Mouse (Mus musculus): ENCODE measurements around the gene Tmem204. TPM values are rescaled to one million over a fixed set of nuclear protein-coding genes. Genes with fewer than 3 reads are reported as not detected.
A peak's percentile ranks its signal among the peaks of the same experiment; 100 is the strongest.

The Tmem204 gene
- total RNA-seq, 2 experiments from 2014 or later: not detected

DNA sequence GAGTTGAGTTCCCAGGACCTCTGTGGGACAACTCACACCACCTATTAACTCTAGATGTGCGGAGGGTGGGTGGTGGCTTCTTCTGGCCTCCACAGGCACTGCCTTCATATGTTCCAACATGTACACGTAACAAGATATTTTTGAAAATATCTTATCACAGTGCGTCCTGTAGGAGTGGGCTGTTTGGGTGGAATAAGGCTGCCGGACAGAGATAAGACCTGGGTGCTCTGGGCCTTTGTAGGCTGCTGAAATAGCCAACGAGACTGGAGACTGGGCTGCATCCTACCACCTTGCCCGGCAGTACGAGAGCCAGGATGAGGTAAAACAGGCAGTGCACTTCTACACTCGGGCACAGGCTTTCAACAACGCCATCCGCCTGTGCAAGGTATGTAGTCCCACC, 5.8 kb upstream of the Tmem204 start:
- ATAC-seq (replicated peaks; ENCODE audit: low FRiP score, poor library complexity, severe bottlenecking): peak; percentile 76

DNA sequence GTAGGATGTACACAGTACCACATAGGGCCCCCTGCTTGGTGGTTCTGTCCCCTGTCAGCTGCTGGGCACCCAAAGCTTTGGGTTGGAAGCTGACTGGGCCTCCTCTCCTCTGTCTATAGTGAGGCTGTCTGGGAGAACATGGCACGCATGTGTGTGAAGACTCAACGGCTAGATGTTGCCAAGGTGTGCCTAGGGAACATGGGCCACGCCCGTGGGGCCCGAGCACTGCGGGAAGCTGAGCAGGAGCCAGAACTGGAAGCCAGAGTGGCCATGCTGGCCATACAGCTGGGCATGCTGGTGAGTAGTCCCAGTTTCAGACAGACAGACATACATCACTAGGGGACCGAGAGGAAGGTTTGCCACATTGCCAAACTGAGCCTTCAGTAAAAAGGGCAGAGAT, 3.3 kb upstream of the Tmem204 start:
- ATAC-seq (replicated peaks; ENCODE audit: low FRiP score, poor library complexity, severe bottlenecking): peak; percentile 57

DNA sequence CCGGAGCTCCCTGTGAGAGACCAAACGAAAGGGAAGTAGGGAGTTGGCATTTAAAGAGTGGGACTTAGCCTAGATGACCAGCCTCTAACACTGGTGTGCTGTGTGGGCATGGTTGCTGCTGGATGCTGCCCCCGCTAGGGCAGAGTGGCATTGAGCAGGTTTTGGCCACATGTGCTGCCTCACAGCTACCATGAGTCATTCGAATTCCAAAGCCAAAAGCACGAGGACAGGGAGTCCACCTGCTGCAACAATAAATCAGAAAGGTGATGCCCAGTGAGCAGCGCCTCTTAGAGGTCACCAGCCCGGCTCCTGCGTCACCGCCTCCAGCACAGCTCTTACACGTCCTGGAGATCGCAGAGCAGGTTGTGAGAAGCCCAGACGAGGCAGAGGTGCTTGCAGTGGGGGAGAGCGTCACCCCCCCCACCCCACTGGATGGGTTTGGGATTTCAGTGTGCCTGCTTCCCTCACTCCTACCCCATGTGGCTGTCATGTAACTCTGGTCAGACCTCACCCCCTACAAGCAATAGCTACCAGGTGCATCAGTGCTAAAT, 1.5 kb upstream of the Tmem204 start:
- ATAC-seq (replicated peaks; ENCODE audit: low FRiP score, poor library complexity, severe bottlenecking): no peak

DNA sequence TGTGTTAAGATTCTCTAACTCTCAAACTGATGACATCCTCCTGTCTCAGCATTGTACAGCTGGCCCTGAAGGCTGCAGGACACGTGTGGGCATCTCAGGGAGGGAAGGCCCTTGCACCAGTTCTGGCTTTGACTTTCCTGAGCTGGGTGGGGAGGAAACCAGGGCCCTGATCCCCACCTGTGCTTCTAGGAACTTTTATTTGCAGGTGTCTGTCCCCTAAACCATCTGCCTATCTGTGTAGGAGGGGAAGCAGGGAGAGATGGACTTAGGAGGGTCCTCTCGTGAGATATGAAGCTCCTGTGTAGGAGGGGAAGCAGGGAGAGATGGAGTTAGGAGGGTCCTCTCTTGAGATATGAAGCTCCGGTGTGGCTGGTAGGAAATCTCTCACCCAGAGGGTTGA, 504 bp downstream of the Tmem204 start:
- no peak for ATAC-seq (replicated peaks; ENCODE audit: low FRiP score, poor library complexity, severe bottlenecking)

DNA sequence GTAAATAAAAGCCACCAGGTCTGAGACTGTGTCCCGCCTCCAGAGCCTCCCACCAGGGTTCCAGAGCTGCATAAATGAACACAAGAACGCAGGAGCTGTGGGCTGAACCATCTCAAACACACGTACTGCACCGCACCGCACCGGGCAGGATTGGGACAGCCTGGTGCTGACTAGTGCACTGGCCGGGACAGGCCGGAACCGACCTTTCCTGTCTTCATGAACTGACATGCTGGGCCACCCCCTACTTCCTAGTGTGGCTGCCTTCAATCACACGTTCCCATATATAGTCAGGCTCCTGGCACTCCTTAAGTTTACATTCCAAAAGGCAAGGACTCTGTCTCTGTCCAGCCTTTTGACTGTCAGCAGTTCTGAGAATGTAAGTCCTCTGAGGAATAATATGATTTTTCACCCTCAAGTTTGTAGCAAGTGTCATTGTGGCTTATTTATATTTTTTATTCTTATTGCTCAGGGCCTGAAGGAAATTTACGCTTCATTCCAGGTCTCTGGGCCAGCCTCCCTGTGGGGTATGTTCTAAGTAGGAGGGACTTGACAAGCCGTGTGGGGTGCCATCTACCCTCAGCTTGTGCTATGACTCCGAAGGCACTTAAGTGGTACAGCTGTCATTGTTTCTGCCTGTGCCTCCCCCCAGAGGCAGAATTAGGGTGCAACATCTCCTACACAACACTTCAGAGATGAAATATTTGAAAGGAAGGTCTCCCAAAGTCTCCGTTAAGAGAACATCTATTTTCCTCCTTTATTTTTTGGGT, 1.1 kb downstream of the Tmem204 start:
- no peak for ATAC-seq (replicated peaks; ENCODE audit: low FRiP score, poor library complexity, severe bottlenecking)

DNA sequence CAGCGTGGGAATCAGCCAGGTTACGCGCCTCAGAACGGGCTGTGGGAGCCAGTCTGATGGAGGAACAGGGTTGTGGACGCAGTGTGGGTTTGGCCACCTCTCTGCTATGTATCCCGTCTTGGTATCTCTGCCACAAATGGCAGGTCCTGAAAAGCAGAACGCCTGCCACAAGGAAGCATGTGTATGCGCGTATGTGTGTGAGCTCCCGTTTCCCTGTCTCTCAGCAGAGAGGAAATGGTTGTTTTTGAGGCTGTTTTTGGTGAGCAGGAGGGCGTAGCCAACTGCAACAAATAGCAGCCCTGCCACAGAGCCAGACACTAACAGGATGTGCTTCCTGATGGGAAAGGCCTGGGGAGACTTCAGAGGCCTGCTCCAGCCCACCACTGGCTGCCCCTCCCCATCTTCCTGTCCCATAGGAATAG, 2.4 kb downstream of the Tmem204 start:
- no peak for ATAC-seq (replicated peaks; ENCODE audit: low FRiP score, poor library complexity, severe bottlenecking)

DNA sequence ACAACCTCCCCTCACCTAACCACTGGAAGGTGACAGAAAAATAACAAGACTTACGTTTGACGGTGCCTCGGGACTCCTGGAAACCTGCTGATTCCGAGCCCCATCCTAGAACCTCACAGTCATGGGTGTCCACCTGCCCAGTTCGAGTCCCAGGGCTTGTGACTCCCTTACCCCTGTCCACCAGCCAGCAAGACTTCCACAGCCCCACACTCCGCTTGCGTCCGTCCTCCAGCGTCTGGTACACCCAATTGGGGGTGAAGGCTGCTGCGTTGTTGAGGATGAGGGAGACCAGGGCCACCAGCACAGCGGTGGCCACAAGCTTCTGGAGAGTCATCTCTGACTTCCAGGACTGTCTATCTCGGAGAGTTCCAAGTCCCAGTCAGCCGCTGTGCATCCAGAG, 3.2 kb downstream of the Tmem204 start:
- ATAC-seq (replicated peaks; ENCODE audit: low FRiP score, poor library complexity, severe bottlenecking): no peak

DNA sequence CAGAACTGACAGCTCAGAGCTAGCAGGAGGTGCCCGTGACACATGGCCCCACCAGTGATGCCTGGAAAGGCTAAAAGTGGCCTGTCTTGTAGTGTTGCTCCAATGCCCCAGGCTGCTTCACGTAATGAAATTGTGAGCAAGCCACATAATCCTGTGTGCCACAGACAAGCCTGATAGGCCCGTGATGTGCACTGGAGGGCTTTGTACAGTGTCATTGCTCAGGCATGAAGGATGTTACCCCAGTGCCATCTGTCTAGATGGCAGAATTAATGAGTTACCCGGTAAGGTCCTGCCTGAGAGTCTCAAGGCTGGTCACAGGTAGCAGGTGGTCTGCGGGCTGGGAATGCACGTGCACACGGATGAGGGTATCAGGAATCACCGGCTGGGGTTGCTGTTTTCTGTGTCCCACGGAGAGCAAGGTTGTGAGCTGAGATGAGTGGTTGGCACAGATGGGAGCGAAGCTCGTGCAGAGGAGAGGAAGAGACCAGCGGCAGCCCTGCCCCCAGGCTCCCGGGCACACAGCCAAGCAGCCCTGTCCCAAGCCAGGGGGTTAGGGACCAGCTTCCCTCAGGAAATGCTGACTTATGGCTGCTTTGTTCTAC, 5.5 kb downstream of the Tmem204 start:
- ATAC-seq (replicated peaks; ENCODE audit: low FRiP score, poor library complexity, severe bottlenecking): no peak

DNA sequence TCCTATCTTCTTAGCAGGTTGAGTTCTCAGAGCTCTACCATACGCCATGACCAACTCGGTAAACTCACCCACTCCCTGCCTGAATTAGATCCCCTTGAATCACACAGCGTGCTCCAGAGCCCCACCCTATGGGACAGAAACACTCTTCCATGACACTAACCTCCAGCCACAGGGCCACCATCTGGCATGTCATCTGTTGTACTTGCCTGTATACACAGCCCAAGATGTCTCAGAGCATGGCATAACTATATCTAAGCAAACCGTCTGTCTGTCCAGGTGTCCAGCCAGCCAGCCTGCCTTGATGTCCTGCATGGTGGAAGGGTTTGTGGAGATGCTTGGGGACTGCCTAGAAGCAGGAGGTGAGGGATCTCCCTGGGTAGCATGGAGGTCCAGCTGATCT, 6.5 kb downstream of the Tmem204 start:
- ATAC-seq (replicated peaks; ENCODE audit: low FRiP score, poor library complexity, severe bottlenecking): no peak

DNA sequence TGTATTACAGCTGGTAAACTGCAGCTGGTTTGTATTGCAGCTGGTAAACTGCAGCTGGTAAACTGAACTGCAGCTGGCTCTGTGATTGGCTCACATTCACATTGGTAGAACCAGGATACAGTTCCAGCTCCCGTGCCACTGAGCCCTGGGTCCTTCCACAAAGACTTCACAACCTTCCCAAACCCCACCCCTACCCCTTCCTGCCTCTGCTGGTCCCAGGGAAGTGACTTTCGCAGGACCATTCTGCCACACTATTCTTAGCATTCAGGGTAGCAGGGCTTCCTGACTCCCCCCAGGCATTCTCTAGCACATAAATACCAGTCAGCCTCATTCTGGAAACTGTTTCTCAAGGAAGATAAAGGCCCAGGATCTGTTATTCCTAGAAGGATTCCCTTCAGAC, 14.7 kb downstream of the Tmem204 start:
- no peak for ATAC-seq (replicated peaks; ENCODE audit: low FRiP score, poor library complexity, severe bottlenecking)

DNA sequence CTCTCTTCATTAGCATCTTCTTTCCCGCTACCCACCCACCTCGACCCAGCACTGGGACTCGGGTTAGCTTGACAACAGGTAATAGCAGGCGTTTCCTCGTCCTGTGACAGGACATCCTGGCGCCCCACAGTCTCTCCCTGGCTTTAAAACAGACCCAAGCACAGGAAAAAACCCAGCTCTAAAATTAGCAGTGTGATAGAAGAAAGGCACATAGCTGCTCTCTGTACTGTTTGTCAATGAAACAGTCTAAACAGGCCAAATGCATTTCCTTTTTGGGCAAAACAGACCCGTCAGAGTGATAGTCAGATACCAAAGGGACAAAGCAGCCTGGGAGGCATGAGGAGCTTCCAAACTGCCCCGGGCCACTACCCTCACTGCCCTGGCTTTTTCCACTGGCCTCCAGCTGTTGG, 15.9 kb downstream of the Tmem204 start:
- ATAC-seq (replicated peaks; ENCODE audit: low FRiP score, poor library complexity, severe bottlenecking): no peak

DNA sequence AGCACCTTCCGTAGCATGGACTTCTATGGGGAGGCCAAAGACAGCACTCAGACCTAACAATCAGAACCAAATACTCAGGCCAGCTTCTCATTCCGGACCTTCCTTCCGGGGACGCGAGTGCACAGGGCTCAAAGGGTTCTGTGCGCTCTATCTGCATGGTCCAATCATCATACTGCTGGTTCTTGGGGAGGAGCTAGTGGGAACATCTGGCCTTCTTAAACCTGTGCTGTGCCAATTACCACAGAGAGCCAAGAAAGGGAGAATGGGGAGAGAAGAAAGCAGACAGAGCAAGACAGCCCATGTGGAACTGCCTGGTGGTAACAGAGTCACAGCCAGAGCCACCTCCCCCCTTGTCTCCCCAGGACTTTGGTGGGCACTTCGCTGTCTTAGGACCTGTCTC, 16.8 kb downstream of the Tmem204 start:
- ATAC-seq (replicated peaks; ENCODE audit: low FRiP score, poor library complexity, severe bottlenecking): no peak

DNA sequence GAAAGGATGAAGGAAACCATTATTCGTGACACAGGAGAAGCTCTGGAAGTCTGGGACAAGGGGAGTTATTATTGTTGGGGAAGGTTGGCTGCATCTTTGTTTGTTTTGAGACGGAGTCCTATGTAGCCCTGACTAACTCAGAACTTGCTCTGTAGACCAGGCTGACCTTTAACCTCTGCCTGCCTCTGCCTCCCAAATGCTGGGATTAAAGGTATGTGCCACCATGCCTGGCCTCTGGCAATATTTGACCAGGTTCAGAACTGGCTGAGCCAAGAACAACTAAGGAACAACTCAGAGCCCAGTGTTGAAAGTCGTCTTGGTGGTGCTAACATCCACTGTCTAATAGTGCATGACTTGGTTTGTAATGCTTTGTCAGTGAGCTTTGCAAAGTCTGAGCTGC, 18.2 kb downstream of the Tmem204 start:
- no peak for ATAC-seq (replicated peaks; ENCODE audit: low FRiP score, poor library complexity, severe bottlenecking)

DNA sequence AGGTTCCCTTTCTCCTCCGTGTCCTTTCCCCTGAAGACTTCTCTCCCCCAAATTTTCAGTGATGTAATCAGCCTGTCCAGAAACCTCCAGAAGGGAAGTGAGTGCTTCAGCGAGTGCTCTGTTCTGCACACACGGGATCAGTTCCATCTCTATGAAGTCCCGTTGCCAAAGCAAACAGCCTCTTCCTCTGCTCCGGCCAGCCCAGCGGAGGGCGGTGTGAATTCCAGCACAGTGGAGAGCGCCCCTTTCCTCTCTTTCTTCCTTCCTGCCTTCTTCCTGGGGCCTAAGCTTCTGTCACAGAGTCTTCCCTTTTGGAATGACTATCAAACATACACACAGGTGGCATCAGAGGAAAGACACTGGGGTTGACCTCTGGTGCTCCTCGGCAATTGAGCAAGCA, 19.0 kb downstream of the Tmem204 start:
- no peak for ATAC-seq (replicated peaks; ENCODE audit: low FRiP score, poor library complexity, severe bottlenecking)

DNA sequence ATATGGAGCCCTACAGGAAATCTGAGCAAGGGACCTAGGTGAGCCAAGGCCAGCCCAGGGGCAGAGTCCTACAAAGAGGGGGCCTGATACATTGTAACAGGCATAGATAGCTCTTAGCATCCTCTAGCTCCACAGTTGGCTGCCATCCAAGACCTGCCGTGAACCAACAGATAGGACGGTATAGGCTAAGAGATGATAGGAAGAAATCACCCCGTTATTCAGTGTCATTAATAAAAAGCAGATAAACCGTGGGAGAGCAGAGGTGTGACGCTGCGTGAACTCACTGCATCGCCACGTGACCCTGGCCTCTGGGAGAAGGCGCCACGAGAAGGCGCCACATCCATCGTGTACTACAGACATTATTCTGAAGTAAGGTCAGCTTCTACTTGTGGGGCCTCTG, 19.5 kb downstream of the Tmem204 start:
- ATAC-seq (replicated peaks; ENCODE audit: low FRiP score, poor library complexity, severe bottlenecking): peak; percentile 46

DNA sequence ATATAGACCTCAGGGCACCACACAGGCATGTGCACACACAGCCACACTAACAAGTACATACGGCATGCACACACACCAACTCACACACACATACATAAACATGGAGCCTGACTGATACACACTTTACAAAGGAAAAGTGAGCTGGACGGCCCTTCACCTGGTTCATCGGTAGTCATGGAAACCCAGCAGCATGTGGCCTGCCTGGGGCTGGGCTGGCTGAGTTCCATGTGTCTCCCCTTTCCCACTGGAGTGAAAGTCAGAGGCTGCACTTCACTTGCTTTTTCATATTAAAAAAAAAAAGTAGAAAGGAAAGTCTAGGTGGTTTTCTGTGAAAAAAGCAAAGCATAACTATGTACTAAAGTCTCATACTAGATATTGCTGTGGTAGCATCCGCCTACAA, 20.1 kb downstream of the Tmem204 start:
- no peak for ATAC-seq (replicated peaks; ENCODE audit: low FRiP score, poor library complexity, severe bottlenecking)

DNA sequence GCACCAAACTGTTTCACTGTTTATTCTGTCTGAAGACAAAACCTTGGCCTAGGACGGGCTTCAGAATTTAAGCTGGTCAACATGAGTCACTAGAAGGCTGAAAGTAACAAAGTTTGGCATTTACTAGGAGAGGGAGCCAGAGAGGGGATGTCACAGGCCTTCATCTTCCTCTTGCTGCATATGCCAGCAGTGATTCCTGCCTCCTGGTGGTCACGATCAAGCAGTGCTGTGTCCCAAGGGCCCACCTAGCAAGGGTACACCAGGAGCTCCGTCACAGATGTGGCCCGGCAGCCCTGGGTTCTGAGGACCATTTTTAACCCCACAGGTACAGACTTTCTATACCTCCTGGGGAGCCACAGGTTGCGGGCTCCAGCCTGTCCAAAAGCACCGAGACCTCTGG, 26.4 kb downstream of the Tmem204 start:
- ATAC-seq (replicated peaks; ENCODE audit: low FRiP score, poor library complexity, severe bottlenecking): no peak

DNA sequence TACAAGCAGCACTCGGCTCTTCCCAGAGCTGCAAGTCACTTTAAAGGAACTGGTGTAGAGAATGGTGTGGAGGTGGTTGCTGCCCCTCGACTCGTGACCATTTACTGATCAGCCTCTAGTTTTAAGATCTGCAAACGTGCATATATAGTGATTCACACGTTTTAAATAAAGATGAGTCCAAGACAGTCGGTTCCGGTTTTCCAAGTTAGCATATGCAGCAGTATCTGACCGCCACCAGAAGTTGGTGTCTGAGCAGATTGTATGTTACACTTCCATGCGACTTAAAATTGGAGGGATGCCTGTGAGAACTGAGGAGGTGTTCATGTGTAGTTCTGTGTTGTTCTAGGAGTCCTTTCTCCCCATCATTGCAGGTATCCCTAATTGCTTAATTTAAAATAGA, 30.1 kb downstream of the Tmem204 start:
- no peak for ATAC-seq (replicated peaks; ENCODE audit: low FRiP score, poor library complexity, severe bottlenecking)

DNA sequence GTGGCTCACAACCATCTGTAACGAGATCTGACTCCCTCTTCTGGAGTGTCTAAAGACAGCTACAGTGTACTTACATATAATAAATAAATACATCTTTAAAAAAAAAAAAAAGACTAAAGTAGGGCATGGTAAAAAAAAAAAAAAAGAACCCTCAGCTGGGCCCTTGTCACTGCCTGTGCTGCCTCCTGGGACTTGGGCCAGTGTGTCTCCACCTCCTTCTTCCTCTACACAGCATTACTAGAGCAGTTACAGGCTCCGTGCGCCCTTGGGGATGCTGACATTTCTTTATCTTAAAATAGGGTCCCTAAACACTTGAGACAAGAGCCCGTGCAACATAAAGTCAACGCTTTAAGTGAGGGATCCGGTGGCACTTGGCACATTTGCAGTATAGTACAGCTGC, 36.2 kb downstream of the Tmem204 start:
- no peak for ATAC-seq (replicated peaks; ENCODE audit: low FRiP score, poor library complexity, severe bottlenecking)

DNA sequence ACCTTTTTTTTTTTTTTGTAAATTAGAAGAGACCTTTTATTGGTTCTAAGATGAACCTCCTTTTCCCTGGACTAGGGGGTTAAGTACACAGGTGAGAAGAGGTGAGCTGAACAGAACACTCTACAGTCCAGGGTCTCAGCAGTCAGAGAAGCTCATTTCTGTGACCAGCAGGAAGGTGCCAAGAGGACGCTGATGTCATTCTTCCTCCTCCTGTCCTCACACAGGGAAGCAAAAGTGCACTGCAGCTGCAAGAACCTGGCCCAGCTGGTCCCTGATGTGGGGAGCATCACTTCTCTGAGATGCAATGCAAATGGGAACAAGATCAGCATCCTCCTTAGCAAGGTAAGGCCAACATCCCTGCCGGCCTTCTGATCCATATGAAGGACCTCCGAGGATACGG, 38.1 kb downstream of the Tmem204 start:
- no peak for ATAC-seq (replicated peaks; ENCODE audit: low FRiP score, poor library complexity, severe bottlenecking)

DNA sequence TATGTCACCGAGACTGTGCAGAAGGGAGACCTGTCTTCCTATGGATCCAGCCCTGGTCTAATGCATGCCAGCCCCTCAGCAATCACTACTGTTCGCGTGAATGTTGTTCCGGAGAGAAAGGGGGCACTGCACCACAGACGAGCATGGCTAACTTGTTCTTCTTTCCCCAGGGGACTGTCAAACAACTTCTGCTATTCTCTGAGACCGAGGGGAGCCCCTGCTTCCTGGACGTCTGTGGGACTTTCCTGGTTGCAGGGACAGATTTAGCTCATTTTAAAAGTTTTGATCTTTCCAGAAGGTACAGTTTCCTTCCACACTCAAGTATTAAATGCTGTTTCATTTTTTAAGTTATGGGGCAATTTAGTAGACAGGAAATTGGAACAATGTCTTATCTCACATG, 38.5 kb downstream of the Tmem204 start:
- ATAC-seq (replicated peaks; ENCODE audit: low FRiP score, poor library complexity, severe bottlenecking): no peak

DNA sequence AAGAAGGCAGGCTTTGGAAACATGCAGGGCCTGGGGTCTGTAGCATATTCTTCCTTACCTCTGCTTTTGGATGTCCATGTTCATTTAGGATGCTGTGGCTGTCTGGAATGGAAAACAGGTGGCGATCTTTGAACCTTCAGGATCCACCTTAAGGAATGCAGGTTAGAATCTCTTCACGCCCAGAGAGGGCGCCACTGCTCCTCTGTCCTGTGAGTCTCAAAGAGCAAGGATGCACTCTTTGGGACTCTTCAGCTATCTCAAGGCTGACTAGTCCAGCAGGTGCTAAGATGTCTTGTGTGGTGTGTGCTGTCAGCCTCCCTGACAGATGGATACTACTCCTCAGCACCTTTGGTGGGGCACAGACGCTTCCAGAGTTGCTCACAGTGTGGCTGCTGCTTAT, 47.2 kb downstream of the Tmem204 start:
- peak; percentile 60 for ATAC-seq (replicated peaks; ENCODE audit: low FRiP score, poor library complexity, severe bottlenecking)

Measured in erythroblast, adult 5-6 weeks (primary cell).